ENCODE assay signal across 14 mouse cellular contexts in genomic region chr7:96807281-96808058, GRCm38 (mm10).
DNase-seq lines count a peak whose midpoint lies in the region; ATAC-seq and TF ChIP-seq lines count a peak whose summit lies in the region.
"Had no signal": no experiment of that assay in that cellular context is flagged by ENCODE, and none has a peak within 500 bp of the region (broad histone marks: within the 10 kb centered on the region; RNA-seq: fewer than 3 reads in every experiment).

No protein-coding gene starts in this region.

- H3K27me3 ChIP-seq in lung, embryonic 15.5 days = no peaks in the 10 kb centered on the region
- no peaks in the 10 kb centered on the region for H3K27me3 ChIP-seq in forebrain, postnatal 0 days (ENCODE audit: insufficient read depth, low read length)
- H3K27me3 ChIP-seq in midbrain, embryonic 11.5 days (ENCODE audit: control insufficient read depth, insufficient read depth, low read length) = no peaks in the 10 kb centered on the region
- H3K27me3 ChIP-seq in stomach, embryonic 16.5 days (ENCODE audit: control insufficient read depth, insufficient read depth, low read length) = no peaks in the 10 kb centered on the region
- H3K27me3 ChIP-seq in liver, embryonic 11.5 days (replicated peaks; ENCODE audit: control insufficient read depth, insufficient read depth, low read length) = no peaks in the 10 kb centered on the region

- peak; percentile 60; the same call in 1 of the 2 replicates for ATAC-seq in lung, embryonic 15.5 days (ENCODE audit: borderline replicate concordance, extremely low read depth, low FRiP score, low TSS enrichment)
- ATAC-seq in forebrain, postnatal 0 days = peak; percentile 48; the same call in 1 of the 2 replicates
- ATAC-seq in midbrain, embryonic 11.5 days (ENCODE audit: low FRiP score) = peak; percentile 68
- ATAC-seq in stomach, embryonic 16.5 days (ENCODE audit: insufficient read depth, low FRiP score) = no peak
- no peak for ATAC-seq in liver, embryonic 11.5 days (replicated peaks; ENCODE audit: low FRiP score)
- ATAC-seq in megakaryocyte progenitor cell, adult 5-6 weeks (replicated peaks; ENCODE audit: poor library complexity) = no peak
- ATAC-seq: CD4-positive, CD25-positive, alpha-beta regulatory T cell, adult 4 months; intestine, embryonic 16.5 days had no signal

- H3K9me3 ChIP-seq in lung, embryonic 15.5 days = no peaks in the 10 kb centered on the region
- H3K9me3 ChIP-seq in forebrain, postnatal 0 days (ENCODE audit: low read length) = no peaks in the 10 kb centered on the region
- H3K9me3 ChIP-seq in midbrain, embryonic 11.5 days (ENCODE audit: control insufficient read depth, low read length) = no peaks in the 10 kb centered on the region
- no peaks in the 10 kb centered on the region for H3K9me3 ChIP-seq in stomach, embryonic 16.5 days (replicated peaks; ENCODE audit: control insufficient read depth, low read length)
- no peaks in the 10 kb centered on the region for H3K9me3 ChIP-seq in liver, embryonic 11.5 days (ENCODE audit: control insufficient read depth, low read length)
- H3K9me3 ChIP-seq: megakaryocyte, embryonic 14.5 days had no signal

- H3K4me2 ChIP-seq in lung, embryonic 15.5 days = no peak overlapping the region
- no peak overlapping the region for H3K4me2 ChIP-seq in forebrain, postnatal 0 days (ENCODE audit: low read depth)
- no peak overlapping the region for H3K4me2 ChIP-seq in midbrain, embryonic 11.5 days
- no peak overlapping the region for H3K4me2 ChIP-seq in stomach, embryonic 16.5 days (ENCODE audit: low read depth, low read length)
- no peak overlapping the region for H3K4me2 ChIP-seq in liver, embryonic 11.5 days

- WGBS in lung, embryonic 15.5 days = 58% methylated on average over 15 of the region's 15 CpGs
- WGBS in forebrain, postnatal 0 days = 39% methylated on average over 15 of the region's 15 CpGs
- 49% methylated on average over 15 of the region's 15 CpGs for WGBS in midbrain, embryonic 11.5 days
- 58% methylated on average over 15 of the region's 15 CpGs for WGBS in stomach, embryonic 16.5 days
- 78% methylated on average over 15 of the region's 15 CpGs for WGBS in liver, embryonic 11.5 days

- H3K36me3 ChIP-seq in lung, embryonic 15.5 days = no peaks in the 10 kb centered on the region
- H3K36me3 ChIP-seq in forebrain, postnatal 0 days (ENCODE audit: insufficient read depth) = peaks cover 8% of the 10 kb centered on the region; the same call in 1 of the 2 replicates
- H3K36me3 ChIP-seq in midbrain, embryonic 11.5 days (ENCODE audit: control insufficient read depth, insufficient read depth, low read length) = no peaks in the 10 kb centered on the region
- no peaks in the 10 kb centered on the region for H3K36me3 ChIP-seq in stomach, embryonic 16.5 days (ENCODE audit: control insufficient read depth, insufficient read depth, low read length)
- H3K36me3 ChIP-seq in liver, embryonic 11.5 days (ENCODE audit: control insufficient read depth, insufficient read depth, low read length) = no peaks in the 10 kb centered on the region

- peak overlapping the region; percentile 7 for H3K27ac ChIP-seq in lung, embryonic 15.5 days
- no peak overlapping the region for H3K27ac ChIP-seq in forebrain, postnatal 0 days (ENCODE audit: low read depth, low read length)
- H3K27ac ChIP-seq in midbrain, embryonic 11.5 days (ENCODE audit: low read depth, low read length) = peak overlapping the region; percentile 53
- peak overlapping the region; percentile 2; the same call in 1 of the 2 replicates for H3K27ac ChIP-seq in stomach, embryonic 16.5 days (ENCODE audit: low read length)
- no peak overlapping the region for H3K27ac ChIP-seq in liver, embryonic 11.5 days (ENCODE audit: low read depth, low read length)

- no peak overlapping the region for H3K4me3 ChIP-seq in lung, embryonic 15.5 days
- no peak overlapping the region for H3K4me3 ChIP-seq in forebrain, postnatal 0 days (ENCODE audit: low read depth, low read length)
- no peak overlapping the region for H3K4me3 ChIP-seq in midbrain, embryonic 11.5 days (ENCODE audit: low read depth, low read length)
- no peak overlapping the region for H3K4me3 ChIP-seq in stomach, embryonic 16.5 days (replicated peaks; ENCODE audit: low read length)
- no peak overlapping the region for H3K4me3 ChIP-seq in liver, embryonic 11.5 days (ENCODE audit: low read depth, low read length)
- H3K4me3 ChIP-seq: megakaryocyte, embryonic 14.5 days had no signal

- DNase-seq in lung, postnatal 14 days = no peak
- DNase-seq in forebrain, postnatal 0 days = no peak
- DNase-seq in midbrain, embryonic 11.5 days (ENCODE audit: low spot score, missing footprints) = peak; percentile 90
- no peak for DNase-seq in liver, embryonic 11.5 days (ENCODE audit: low spot score)
- DNase-seq: cerebellum, adult 9-10 months; kidney, postnatal 25 days; right cerebral cortex, postnatal 14 days; thymus, postnatal 14 days had no signal

- no peak overlapping the region for H3K9ac ChIP-seq in lung, embryonic 15.5 days
- H3K9ac ChIP-seq in forebrain, postnatal 0 days = no peak overlapping the region
- H3K9ac ChIP-seq in midbrain, embryonic 11.5 days (ENCODE audit: low read length) = no peak overlapping the region
- H3K9ac ChIP-seq in stomach, embryonic 16.5 days (ENCODE audit: low read length) = no peak overlapping the region
- no peak overlapping the region for H3K9ac ChIP-seq in liver, embryonic 11.5 days (ENCODE audit: low read depth, low read length)

- H3K4me1 ChIP-seq in lung, embryonic 15.5 days = peaks cover 11% of the 10 kb centered on the region; the same call in 1 of the 2 replicates
- no peaks in the 10 kb centered on the region for H3K4me1 ChIP-seq in forebrain, postnatal 0 days (ENCODE audit: insufficient read depth)
- H3K4me1 ChIP-seq in midbrain, embryonic 11.5 days (ENCODE audit: control insufficient read depth, insufficient read depth, low read length) = peaks cover 17% of the 10 kb centered on the region
- peaks cover 4% of the 10 kb centered on the region; the same call in 1 of the 2 replicates for H3K4me1 ChIP-seq in stomach, embryonic 16.5 days (ENCODE audit: control insufficient read depth, insufficient read depth, low read length)
- 0 out of 2 replicates have a peak, but pooled peaks cover 2% of the 10 kb centered on the region for H3K4me1 ChIP-seq in liver, embryonic 11.5 days (replicated peaks; ENCODE audit: control insufficient read depth, insufficient read depth, low read length)

- TF ChIP-seq CTCF in forebrain, postnatal 0 days (IDR thresholded peaks at IDR 0.05; ENCODE audit: low read depth) = no peak

Comparison
In these comparisons a context has a peak if more than half of its experiments do, and no peak if none do; other contexts are left out.
1. ATAC-seq: peak in lung, embryonic 15.5 days (single experiment), forebrain, postnatal 0 days (single experiment) and midbrain, embryonic 11.5 days (single experiment); none in stomach, embryonic 16.5 days (single experiment), liver, embryonic 11.5 days (single experiment) and megakaryocyte progenitor cell, adult 5-6 weeks (single experiment).
2. H3K27ac ChIP-seq: peak in lung, embryonic 15.5 days (single experiment), midbrain, embryonic 11.5 days (single experiment) and stomach, embryonic 16.5 days (single experiment); none in forebrain, postnatal 0 days (single experiment) and liver, embryonic 11.5 days (single experiment).